Mouse (Mus musculus) gastrocnemius, postnatal 36 days (tissue): ENCODE results near the gene Pik3ip1. TPM values are rescaled to one million over a fixed set of nuclear protein-coding genes. Genes with fewer than 3 reads are reported as not detected.

ENCODE experiments used
- DNase-seq, 2 experiments: peaks; one replicate each; pipeline ENCODE4 v3.0.0; 2022
- intact Hi-C: fragments of 180-260 bp; cut with DNase I; formaldehyde crosslinking; loops from one replicate; pipeline ENCODE4 v1.15.1; 2025
- long read RNA-seq, 2 experiments: library from polyadenylated mRNA; stranded (forward); transcript quantifications; one replicate each; pipeline ENCODE4 v2.0.0; 2021
- total RNA-seq, 2 experiments: library from RNA; stranded (reverse); gene quantifications; 2 replicates each; pipeline ENCODE4 v1.2.3; 2021

Gene Pik3ip1
- total RNA-seq, result 10 to 100 TPM; 21.2 to 25.0 TPM
- long read RNA-seq, experiment 1, transcript Pik3ip1-201 (6 exons, 2,573 nt), result major isoform, 13 of 18 reads
- long read RNA-seq, experiment 1, partial matches to known transcripts, result 0 of 18 reads
- long read RNA-seq, experiment 1, other reads (novel, unspliced or antisense), result 3 of 18 reads
- long read RNA-seq, experiment 2, transcript Pik3ip1-201 (6 exons, 2,573 nt), result major isoform, 21 of 31 reads
- long read RNA-seq, experiment 2, partial matches to known transcripts, result 1 of 31 reads
- long read RNA-seq, experiment 2, other reads (novel, unspliced or antisense), result 7 of 31 reads

- no peak for DNase-seq
- intact Hi-C loops, result no loop called here
These were observed at the start of gene Pik3ip1 for GRCm38 (mm10) chr11:3329891-3330451. TSS of gene Pik3ip1 (plus strand) at chr11:3330401.

DNA sequence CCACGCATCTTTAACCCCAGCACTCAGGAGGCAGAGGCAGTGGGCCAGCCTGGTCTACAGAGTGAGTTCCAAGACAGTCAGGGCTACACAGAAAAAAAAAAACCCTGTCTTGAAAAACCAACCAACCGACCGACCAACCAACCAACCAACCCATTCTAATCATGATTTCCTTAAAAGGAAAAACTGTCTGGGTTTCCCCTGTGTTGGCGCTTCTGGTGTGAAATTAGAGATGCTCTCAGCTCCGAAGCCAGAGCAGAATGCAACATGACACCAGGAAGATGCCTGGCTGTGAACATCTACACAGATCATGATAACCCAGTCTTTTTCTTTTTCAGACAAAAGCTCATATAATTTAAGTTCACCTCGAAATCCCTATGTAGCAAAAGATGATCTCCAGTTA, 47.3 kb upstream of the Pik3ip1 start:
- intact Hi-C loops, result no loop called here
- DNase-seq, result no peak

GRCm38 (mm10) chr11:3283645-3284044, 46.6 kb upstream of the Pik3ip1 start:
- no peak for DNase-seq
- intact Hi-C loops, result no loop called here

DNA sequence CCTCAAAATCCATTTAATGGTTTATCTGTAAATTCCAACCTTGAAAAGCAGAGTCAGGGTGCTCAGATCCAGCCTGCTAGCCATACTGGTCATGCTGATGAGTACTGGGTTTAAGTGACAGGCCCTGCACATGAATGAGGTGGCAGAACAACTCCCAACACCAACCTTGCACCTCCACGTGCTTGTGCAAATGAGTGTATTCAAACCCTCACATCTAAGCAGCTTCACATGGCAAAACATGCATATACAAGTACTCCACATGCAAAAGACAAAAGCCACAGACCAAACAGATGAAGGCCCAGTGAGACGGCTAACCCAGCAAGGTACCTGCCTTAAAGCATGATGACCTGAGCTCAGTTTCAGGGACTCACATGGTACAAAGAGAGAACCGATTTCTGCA, 44.3 kb upstream of the Pik3ip1 start:
- no peak for DNase-seq
- intact Hi-C loops, result no loop called here

DNA sequence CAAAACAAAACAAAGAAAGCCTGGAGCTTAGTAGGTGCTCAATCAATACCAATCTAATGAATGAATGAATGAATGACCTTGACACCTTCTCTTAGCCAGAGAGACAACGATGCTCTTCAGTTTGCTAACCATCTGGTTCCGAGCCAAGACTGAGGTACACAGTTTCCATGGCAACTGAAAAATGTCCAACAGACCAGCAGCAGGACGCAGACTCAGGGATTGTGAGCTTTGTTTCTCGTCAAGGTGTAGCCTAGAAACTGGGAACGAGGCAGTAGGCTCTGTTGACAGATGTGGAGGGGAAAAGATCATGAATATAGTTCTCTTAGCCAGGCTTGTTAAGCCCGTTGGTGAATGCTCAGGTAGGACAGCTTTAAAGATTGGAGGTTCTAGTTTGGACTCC, 43.1 kb upstream of the Pik3ip1 start:
- no peak for DNase-seq
- intact Hi-C loops, result no loop called here

DNA sequence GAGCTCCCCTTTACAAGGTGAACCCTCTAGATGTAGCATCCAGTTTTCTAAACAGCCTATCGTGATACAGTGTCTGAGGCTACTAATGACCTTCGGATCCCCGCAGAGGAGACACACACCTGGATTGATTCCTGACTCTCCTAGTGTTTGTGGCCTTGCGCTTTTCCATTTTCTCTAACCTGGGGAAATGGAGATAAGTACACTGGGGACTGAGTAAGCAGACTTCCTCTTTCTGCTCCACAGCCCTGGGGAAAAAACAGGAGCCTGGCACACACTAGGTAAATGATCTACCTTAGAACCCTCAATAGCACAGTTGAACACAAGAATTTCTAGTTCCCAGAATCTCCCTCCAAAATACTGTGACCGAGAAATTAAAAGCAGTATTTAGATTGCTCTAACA, 42.3 kb upstream of the Pik3ip1 start:
- intact Hi-C loops, result loop anchor here (2.0 kb wide), 1 partner anchor 21 kb away; the partner anchor contains the start of gene Drg1
- no peak for DNase-seq

- intact Hi-C loops, result loop anchor here (2.0 kb wide), 1 partner anchor 22 kb away; the partner anchor contains the start of gene Drg1
- DNase-seq, result no peak
These were observed 41.5 kb upstream of the Pik3ip1 start, which contains the start of gene Patz1 for GRCm38 (mm10) chr11:3288521-3289301. TSS of gene Patz1 (plus strand) at chr11:3288874.

GRCm38 (mm10) chr11:3289302-3289802, 40.8 kb upstream of the Pik3ip1 start:
- intact Hi-C loops, result loop anchor here (2.0 kb wide), 1 partner anchor 23 kb away; the partner anchor contains the start of gene Drg1
- DNase-seq, result peak; percentile 47 to 72

DNA sequence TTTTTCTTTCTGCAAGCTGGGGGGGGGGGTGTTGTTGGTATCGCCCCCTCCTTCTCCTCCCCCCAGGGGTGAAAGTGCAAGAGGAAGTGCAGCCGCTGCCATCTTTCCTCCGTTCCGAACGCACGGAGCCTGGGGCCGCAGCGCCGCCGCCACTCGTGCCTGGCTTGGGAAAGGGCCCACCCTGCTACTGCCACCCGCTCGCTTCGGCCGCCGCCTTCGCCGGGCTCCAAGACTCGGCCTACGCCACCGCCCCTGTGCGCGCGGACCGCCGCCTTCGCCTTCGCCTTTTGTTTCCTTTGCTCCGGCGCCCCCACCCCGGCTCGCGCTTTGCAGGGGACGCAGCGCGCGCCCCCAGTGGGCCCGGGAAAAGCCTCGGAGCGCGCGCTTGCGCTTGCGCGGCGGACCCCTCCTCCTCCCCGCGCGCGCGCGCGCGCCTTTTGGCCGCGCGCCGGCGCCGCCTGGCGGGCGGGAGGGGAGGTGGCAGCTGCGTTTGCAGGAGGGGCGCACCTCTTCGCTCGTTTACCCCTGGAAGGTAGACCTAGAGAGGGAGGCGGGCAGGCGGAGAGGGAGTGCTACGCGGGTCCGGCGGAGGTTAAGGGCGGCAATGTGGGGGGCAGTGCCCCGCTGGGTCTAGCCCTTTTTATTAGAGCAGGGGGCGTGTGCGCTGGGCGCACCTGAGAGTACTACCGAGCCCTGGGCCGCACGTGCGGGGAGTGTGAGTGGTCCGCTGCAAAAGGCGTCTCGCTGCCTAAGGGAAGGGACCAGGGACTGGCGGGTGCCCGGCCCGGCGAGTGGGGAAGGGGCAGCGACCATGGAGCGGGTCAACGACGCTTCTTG, 40.2 kb upstream of the Pik3ip1 start:
- peak; percentile 66 to 80 for DNase-seq
- intact Hi-C loops, result loop anchor here (2.0 kb wide), 1 partner anchor 23 kb away; the partner anchor contains the start of gene Drg1

DNA sequence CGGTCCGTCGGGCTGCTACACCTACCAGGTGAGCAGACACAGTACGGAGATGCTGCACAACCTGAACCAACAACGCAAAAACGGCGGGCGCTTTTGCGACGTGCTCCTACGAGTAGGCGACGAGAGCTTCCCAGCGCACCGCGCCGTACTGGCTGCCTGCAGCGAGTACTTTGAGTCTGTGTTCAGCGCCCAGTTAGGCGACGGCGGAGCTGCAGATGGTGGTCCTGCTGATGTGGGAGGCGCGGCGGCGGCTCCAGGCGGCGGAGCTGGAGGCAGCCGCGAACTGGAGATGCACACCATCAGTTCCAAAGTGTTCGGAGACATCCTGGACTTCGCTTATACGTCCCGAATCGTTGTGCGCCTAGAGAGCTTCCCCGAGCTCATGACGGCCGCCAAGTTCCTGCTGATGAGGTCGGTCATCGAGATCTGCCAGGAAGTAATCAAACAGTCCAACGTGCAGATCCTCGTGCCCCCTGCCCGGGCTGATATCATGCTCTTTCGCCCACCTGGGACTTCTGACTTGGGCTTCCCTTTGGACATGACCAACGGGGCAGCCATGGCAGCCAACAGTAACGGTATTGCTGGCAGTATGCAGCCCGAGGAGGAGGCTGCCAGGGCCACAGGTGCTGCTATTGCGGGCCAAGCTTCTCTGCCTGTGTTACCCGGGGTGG, 39.4 kb upstream of the Pik3ip1 start:
- DNase-seq, result peak in 1 of 2 experiments; percentile 46
- intact Hi-C loops, result no loop called here

GRCm38 (mm10) chr11:3291311-3292061, 38.7 kb upstream of the Pik3ip1 start:
- DNase-seq, result no peak
- intact Hi-C loops, result no loop called here

DNA sequence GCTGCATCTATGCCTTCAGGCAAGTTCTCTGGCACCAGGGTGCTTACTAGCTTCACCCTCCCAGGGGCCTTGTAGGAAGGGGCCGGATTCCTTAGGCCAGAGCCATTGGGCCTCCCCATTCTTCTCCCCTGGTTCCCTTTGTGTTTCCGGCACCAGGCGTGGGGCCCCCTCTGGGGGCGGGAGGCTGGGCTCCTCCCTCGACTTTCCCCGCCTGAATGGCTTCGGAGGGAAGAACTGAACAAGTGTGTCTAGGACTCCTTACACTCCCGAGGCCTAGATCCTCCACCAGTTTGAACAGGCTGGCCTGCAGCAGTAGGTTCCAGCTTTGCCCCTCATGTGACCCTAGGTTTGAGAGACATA, 38.2 kb upstream of the Pik3ip1 start:
- intact Hi-C loops, result no loop called here
- no peak for DNase-seq

DNA sequence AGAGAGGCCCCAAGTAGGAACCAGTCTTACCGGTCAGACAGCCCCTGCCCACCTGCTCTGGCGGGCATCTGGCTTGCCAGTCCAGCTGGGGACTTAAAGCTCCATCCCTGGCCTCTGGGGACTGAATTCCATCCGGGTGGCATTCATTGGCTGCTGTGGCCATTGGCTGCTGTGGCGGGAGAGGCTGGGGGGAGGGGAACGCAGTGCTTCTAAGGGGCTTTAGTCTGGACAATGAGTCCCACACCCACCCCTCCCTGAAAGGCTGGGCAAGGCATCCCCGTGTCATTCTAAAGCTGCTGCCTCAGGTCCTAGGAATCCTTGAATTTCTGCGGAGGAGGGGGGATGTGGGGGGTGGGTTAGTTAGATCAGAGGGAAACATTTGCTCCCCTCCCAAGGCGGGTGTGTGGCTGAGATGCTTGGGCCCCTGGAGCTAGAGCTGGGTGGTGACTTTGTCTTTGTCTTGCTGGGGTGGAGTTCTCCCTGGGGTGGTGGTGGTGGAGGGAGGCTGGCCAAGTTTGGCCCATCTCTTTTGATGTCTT, 37.4 kb upstream of the Pik3ip1 start:
- DNase-seq, result no peak
- intact Hi-C loops, result no loop called here

GRCm38 (mm10) chr11:3293361-3293760, 36.8 kb upstream of the Pik3ip1 start:
- DNase-seq, result no peak
- intact Hi-C loops, result no loop called here

GRCm38 (mm10) chr11:3294641-3295040, 35.6 kb upstream of the Pik3ip1 start:
- intact Hi-C loops, result no loop called here
- DNase-seq, result no peak

GRCm38 (mm10) chr11:3296056-3296455, 34.1 kb upstream of the Pik3ip1 start:
- intact Hi-C loops, result no loop called here
- no peak for DNase-seq

GRCm38 (mm10) chr11:3297871-3298812, 32.1 kb upstream of the Pik3ip1 start:
- intact Hi-C loops, result no loop called here
- DNase-seq, result no peak

DNA sequence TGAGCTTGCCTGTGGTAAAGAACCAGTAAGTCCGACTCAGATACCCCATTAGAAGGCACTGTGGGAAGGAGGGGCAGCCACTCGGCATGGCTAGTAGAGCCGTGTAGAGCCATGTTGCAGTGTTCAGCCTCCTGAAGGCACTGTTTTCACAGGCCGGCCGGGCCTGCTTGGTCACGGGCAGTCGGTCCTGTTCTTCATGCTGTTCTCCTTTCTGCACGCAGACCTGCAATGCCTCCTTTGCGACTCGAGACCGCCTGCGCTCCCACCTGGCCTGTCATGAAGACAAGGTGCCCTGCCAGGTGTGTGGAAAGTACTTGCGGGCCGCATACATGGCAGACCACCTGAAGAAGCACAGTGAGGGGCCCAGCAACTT, 31.4 kb upstream of the Pik3ip1 start:
- intact Hi-C loops, result no loop called here
- no peak for DNase-seq
